Mouse (Mus musculus) monocyte, adult 2 months (primary cell): ENCODE data around the gene Slc4a3.

Experiments used
- DNase-seq, 2 experiments: peaks; one replicate each; pipeline ENCODE4 v3.0.0; 2022; ENCODE audit warnings: low spot score in 2 of 2, low read depth in 1 of 2

The Slc4a3 gene

GRCm38 (mm10) chr1:75559212-75559925 is 13.3 kb downstream of the Slc4a3 start:
- DNase-seq, result peak; percentile 33 to 49

- DNase-seq, result no peak
These were observed 14.3 kb downstream of the Slc4a3 start for GRCm38 (mm10) chr1:75560206-75560913.

DNA sequence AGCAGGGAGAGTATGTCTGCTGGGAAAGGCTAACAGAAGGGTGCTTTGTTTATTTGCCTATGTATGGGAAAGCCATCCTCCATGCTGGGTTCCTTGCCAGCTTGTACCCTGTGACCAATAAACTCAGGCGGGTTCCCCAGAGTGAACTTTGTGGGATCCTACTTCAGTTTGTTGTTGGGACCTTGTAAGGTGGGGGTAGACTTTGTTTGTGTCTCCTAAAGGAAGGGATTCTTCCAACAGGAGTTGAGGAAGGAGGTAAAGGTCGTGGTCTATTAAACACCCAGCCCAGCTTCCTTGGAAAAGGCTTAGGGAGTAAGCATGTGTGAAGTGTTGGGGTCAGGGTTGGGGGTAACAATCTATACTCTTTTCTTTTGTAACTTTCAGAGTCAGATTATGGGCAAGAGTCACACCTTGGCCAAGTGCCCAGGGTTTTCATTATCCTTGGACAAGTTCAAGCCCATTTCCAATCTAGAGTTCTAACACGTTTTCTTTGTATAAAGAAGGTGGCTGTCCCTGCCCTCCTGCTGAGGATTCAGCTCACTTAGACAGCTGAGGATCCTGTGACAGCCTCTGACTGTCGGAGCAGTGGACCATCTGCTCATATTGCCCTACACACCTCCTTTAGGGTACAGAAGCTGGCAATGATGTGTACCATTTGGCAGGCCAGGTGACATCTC is 15.3 kb downstream of the Slc4a3 start:
- DNase-seq, result no peak

- DNase-seq, result no peak
These were observed 15.8 kb downstream of the Slc4a3 start for GRCm38 (mm10) chr1:75561898-75562238.

- no peak for DNase-seq
These were observed 18.0 kb downstream of the Slc4a3 start for GRCm38 (mm10) chr1:75564102-75564501.

- DNase-seq, result no peak
These were observed 18.9 kb downstream of the Slc4a3 start for GRCm38 (mm10) chr1:75564916-75565315.

DNA sequence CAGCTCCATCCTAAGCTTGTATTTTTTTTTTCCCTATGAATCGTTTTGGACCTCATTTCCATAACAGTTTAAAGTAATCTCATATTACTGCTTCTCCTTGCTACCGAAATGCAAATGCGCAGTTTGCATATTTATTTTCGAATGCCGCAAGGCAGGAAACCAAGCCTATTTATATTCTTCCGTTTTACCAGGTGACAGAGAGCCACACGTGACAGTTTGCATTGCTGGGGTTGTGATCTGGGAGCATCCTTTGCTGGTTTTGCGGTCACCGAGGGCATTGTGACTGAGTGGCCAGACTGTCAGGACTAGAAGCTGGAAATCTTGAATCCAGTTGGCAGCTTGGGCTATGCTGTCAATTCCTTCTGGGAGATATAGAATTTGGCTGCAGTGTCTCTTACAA is 19.6 kb downstream of the Slc4a3 start:
- DNase-seq, result no peak

DNA sequence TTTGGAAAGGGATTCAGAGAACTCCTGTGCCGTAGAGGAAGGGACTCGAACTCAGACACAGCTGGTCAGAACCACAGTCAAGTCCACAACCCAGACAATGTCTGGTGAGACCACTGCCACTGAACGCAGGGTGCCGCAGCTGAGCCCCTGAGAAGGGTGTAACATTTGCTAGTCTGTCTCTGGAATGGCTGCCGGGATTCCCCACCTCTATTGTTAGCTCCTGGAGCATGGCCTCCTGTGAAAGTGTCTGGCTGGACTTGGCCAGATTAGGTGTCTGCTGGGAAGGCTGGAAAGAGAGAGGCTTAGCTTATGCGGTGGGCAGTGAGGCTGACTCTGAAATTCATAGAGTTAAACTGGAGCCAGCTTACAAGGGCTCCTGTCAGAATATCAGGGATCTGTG is 24.3 kb downstream of the Slc4a3 start:
- DNase-seq, result no peak

- DNase-seq, result no peak
These were observed 26.7 kb downstream of the Slc4a3 start for GRCm38 (mm10) chr1:75572776-75573175.

GRCm38 (mm10) chr1:75573715-75574114 is 27.6 kb downstream of the Slc4a3 start:
- no peak for DNase-seq

GRCm38 (mm10) chr1:75574476-75575310 is 28.6 kb downstream of the Slc4a3 start:
- no peak for DNase-seq

DNA sequence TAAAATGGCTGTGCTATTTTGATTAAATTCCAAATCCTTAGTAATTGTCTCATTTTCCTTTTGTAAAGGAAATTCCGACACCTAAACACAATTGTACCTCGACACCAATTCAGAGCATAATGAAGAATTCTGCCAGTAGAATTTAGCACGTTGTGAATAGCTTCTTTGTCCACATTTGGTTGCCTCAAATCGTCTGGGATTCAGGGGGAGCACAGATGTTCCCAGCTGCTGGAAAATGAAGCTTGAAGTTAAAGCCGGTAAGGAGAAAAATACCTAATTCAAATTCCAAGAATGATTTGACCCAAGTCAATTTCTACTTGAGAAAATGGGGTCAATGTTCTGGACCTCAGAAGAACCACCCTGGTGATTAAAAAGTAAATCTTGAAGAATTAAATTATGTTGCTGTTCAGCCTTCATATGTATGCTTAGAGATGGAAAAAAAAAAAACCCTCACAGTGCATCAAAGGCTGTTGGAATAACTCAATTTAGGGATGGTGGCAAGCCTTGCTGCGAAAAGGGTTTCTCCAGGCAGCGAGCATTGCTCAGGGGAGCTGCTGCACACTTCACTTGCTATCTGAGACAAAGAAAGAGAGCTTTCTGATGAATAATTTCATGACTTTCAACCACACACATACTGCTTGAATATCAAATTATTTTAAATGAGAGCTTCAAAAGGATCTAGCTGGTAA is 36.0 kb downstream of the Slc4a3 start:
- DNase-seq, result no peak

- DNase-seq, result no peak
These were observed 36.5 kb downstream of the Slc4a3 start for GRCm38 (mm10) chr1:75582625-75582956.

DNA sequence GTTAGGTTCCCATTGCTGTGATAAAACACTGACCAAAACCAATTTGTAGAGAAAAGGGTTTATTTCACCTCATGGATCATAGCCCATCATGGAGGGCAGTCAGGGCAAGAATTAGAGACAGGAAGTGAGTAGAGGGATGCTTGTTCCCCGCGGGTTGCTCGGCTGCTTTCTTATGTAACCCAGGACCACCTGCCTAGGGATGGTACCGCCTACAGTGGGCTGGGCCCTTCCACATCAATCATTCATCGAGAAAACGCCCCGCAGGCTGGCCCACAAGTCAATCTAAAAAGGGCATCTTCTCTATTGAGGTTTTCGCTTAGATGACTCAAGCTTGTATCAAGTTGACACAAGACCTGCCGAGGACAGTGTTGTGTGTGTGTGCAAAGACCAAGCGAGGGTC is 37.0 kb downstream of the Slc4a3 start:
- no peak for DNase-seq

GRCm38 (mm10) chr1:75586791-75587190 is 40.7 kb downstream of the Slc4a3 start:
- no peak for DNase-seq

DNA sequence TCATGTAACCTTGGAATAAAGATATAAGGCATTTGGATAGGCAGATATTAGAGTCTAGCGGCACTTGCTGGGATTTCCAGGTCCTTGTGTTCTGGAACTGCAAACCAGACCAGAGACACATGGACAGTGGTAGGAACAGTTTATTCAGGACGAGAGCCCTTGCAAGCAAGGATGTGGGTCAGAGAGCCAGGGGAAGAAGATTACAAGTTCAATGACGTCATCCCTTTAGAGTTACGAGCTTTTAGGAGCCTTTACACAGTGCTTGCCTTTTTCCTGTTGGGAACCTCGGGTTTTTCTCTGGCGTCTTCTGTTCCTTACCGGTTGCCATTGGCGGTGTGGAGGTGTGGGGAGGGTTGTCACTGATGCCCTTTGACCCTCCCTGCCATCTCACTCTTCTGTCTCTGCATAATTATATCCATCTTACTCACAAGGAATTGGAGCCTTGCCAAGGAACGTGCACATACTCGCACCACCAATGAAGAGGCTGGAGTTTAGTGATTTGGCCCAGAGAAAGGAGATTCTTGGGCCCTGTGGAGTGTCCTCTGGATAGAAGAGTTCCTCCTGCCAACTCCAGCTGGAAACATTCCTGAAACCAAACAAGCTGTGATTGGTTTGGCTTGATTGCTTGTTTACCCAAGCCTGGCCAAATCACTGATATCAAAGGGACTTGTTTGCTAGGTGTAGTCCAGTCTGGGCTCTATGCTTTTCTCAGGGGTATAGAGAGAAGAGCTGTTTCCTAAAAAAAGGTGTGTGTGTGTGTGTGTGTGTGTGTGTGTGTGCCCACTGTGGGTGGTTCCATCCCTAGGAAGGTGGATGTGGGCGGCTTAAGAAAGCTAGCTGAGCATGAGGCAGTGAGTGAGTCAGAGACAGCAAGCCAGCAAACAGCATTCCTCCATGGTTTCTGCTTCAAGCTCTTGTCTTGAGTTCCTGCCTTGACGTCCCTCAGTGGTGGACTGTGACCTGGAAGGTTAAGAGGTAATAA is 42.0 kb downstream of the Slc4a3 start:
- DNase-seq, result no peak

- no peak for DNase-seq
These were observed 42.8 kb downstream of the Slc4a3 start for GRCm38 (mm10) chr1:75588874-75589273.

GRCm38 (mm10) chr1:75589983-75590382 is 43.9 kb downstream of the Slc4a3 start:
- no peak for DNase-seq

- DNase-seq, result no peak
These were observed 47.9 kb downstream of the Slc4a3 start for GRCm38 (mm10) chr1:75593956-75594355.

- no peak for DNase-seq
These were observed 48.8 kb downstream of the Slc4a3 start for GRCm38 (mm10) chr1:75594836-75595235.
